Mouse (Mus musculus): ENCODE results near the gene Cort. TPM values are rescaled to one million over a fixed set of nuclear protein-coding genes. Genes with fewer than 3 reads are reported as not detected.

Cort gene
- 0.37 and 0.47 TPM in 2 replicates for polyA plus RNA-seq (2012; rRNA removed)

DNA sequence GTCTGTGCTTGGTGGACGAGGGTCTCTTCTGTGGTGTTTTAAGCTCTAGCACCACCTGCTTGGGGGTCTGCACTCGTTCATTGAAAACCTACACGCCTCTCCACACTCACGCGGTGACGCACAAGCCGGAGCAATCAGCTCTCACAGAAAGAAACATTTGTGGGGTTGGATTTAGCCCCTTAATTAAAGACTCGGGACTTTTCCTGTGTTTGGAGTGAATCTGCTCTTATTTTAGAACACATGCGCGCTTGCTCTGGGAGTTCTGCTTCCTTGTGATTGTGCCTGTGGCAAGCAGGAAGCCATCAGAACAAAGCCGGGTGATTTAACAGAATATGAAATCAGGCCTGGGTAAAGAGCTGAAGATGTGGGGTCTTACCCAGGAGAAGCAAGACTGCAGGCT, at the start of gene Cort:
Gene Cort, minus strand, starts transcription at position 101 of the 400 bp plus-strand sequence.

DNA sequence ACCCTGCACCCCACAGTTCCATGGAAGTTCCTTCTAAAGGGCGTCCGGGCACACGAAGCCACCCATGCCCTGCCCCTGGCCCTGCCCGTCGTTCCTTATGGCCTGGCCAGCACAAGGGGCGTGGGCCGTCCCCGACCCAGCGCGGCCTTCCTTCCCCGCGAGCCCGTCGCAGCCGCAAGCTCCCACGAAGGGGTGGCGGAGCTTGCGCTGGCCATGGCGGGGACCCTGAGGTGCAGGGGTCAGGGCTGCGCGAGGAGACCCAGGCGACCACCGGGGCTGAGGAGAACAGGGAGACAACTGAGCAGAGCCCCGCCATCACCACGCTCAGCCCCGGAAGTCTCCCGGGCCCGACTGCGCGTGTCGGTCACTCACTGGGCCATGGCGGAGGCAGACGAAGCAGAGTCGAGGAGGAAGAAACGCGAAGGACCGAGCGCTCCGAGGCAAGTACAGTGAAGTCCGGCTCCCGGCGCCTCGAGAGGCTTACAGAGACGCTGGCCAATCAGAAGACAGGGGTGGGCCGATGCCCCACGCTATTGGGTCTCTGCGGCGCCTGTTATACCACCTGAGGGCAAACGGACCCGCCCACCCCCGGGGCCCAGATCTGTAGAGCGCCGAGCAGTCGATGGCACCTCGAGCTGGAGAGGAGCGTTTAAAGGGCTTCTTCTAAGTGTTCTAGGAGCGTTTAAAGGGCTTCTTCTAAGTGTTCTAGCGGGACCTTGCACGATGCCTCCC, 39.8 kb upstream of the Cort start, which contains the start of gene Pgd:
Gene Pgd, minus strand, starts transcription at position 557 of the 732 bp plus-strand sequence.

DNA sequence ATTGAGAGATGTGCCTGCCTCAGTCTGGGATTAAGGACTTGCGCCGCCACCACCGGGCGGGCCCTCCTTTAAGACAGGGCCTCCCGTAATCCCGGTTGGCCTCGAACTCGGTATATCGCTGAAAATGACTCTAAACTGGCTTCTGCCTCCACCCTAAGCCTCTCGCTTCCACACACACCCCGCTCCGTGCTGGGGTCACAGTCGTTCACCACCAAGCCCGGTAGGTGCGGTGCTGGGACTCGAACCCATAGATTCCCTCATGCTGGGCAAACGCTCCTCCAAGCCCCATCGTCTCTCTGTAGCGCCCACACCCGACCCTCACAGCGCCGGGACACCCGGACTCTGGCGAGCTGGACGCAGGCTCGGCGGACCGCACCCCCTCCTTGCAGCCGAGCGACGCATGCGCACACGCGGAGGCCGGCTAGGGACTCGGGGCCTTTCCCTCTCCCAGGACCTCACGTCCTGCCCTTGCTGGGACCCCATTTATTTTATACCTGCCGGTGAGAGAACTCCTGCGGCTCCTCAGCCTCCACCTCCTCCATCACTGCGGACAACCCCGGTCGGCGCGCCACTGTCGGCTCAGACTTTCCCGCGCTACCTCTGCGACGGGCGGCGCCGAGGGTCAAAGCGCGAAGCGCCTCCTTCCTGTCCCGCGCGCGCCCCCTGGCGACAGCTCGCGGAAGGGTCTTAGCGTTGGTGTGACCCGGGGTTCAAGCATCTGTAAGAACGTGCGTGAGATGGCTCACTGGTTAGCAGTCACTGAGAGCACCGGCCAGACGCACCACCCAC, 10.6 kb upstream of the Cort start, which contains the start of gene Cenps:
Gene Cenps, minus strand, starts transcription at position 648 of the 789 bp plus-strand sequence.

DNA sequence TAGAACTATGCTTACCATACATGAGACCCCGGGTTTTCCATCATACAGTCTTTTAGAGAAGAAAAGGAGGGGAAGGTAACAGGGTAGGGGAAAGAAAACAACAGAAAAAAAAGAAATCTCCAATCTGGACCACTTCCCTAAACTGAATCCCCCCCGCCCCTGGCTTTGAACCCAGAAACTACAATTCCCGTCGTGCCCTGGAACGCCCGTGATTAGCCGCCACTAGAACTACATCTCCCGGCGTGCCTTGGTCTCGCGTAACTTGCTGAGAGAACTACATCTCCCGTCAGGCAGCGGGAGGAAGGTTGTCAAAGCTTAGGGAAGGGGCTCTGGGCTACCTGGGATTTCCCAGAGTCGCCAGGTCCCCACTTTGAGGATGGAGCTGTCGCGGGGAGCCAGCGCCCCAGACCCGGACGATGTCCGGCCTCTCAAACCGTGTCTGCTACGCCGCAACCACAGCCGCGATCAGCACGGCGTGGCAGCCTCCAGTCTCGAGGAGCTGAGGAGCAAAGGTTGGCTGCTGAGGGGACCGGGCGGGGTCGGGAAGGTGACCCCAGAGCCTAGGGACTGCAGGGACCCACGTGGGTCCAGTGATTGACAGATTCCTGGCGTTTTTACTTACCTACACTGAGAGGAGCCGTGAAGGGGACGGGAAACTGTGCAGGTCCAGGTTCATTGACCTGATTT, 22.5 kb downstream of the Cort start, which contains the start of gene Dffa:
Gene Dffa, plus strand, starts transcription at position 272 of the 687 bp plus-strand sequence.

DNA sequence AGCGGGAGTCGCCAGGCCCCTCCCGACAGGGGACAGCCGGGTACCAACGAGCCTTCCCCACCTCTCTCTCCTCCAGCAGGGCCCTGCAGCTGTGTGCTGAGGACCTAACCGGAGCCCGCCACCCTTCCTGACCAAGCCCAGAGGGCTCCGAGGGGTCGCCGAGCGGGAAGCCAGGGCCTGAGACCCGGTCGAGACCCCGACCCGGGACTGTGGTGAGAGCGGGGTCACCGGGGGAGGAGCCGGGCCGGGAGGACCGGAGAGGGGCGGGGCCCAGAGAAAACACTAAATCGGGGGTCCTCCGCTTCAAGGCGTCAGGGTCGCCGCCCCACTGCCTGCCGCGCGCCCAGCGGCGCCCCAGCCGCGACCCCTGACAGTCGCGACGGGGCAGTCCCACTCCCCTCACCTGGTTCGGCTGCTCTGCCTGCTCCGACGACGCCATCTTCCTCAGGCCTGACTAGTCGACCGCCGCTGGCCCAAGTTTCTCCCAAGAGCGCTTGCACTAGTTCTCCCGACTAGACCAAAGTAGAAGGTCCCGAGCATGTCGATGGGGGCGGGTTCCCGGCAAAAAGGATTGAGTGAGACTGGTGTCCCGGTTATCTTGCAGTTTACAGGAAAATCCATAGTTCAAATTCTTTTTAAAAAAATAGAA, 27.1 kb downstream of the Cort start, which contains the start of gene Pex14:
Gene Pex14, minus strand, starts transcription at position 508 of the 649 bp plus-strand sequence.

Other genes with a start within 250 kb of the Cort start
- 32.4 and 41.9 TPM in 2 replicates for gene Pex14, start 26.9 kb downstream of the Cort start, polyA plus RNA-seq (2012; rRNA removed)
- gene Dffa, start 22.6 kb downstream of the Cort start, polyA plus RNA-seq (2012; rRNA removed), result 19.8 and 28.2 TPM in 2 replicates
- gene Cenps, start 10.9 kb upstream of the Cort start, polyA plus RNA-seq (2012; rRNA removed), result 32.7 and 44.2 TPM in 2 replicates
- gene Pgd, start 40.0 kb upstream of the Cort start, polyA plus RNA-seq (2012; rRNA removed), result 115 and 125 TPM in 2 replicates
- 84.2 and 87.8 TPM in 2 replicates for gene Kif1b, start 180.9 kb upstream of the Cort start, polyA plus RNA-seq (2012; rRNA removed)